Mouse (Mus musculus): ENCODE data around the gene Rspo4. TPM values are rescaled to one million over a fixed set of nuclear protein-coding genes. Genes with fewer than 3 reads are reported as not detected.

Rspo4 gene
- polyA plus RNA-seq, 1 experiment from 2014 or later, result 2.4 TPM

- Histone ChIP-seq H3K4me3 (no peak overlapping the region), H3K9me3 (no peaks in the 10 kb centered on the region), H3K9ac (no peak overlapping the region), H3K4me2 (no peak overlapping the region), H3K4me1 (peaks cover 54% of the 10 kb centered on the region), H3K27ac (no peak overlapping the region), H3K27me3 (no peaks in the 10 kb centered on the region), H3K36me3 (no peaks in the 10 kb centered on the region)
- 72% methylated on average over 5 of the region's 5 CpGs for WGBS
- no peak for ATAC-seq (ENCODE audit: insufficient number of reproducible peaks, insufficient read depth, low FRiP score, low TSS enrichment, low read depth)
Observed at GRCm38 (mm10) chr2:151914120-151914519, 71.4 kb downstream of the Rspo4 start.

GRCm38 (mm10) chr2:151915111-151915510, 72.4 kb downstream of the Rspo4 start:
- ATAC-seq (ENCODE audit: insufficient number of reproducible peaks, insufficient read depth, low FRiP score, low TSS enrichment, low read depth), result no peak
- H3K4me1 ChIP-seq, result peaks cover 55% of the 10 kb centered on the region
- no peak overlapping the region for H3K4me3 ChIP-seq
- H3K27me3 ChIP-seq, result no peaks in the 10 kb centered on the region
- H3K9me3 ChIP-seq, result no peaks in the 10 kb centered on the region
- no peak overlapping the region for H3K4me2 ChIP-seq
- H3K9ac ChIP-seq, result no peak overlapping the region
- H3K36me3 ChIP-seq, result no peaks in the 10 kb centered on the region
- WGBS, result 35% methylated on average over 2 of the region's 2 CpGs
- H3K27ac ChIP-seq, result no peak overlapping the region

GRCm38 (mm10) chr2:151916061-151916831, 73.5 kb downstream of the Rspo4 start:
- Histone ChIP-seq H3K27ac (peak overlapping the region; percentile 62; the same call in 1 of the 2 replicates), H3K9me3 (no peaks in the 10 kb centered on the region), H3K9ac (peak overlapping the region; percentile 55; the same call in 1 of the 2 replicates), H3K27me3 (no peaks in the 10 kb centered on the region), H3K4me2 (no peak overlapping the region), H3K4me1 (peaks cover 51% of the 10 kb centered on the region), H3K36me3 (no peaks in the 10 kb centered on the region), H3K4me3 (no peak overlapping the region)
- no peak for ATAC-seq (ENCODE audit: insufficient number of reproducible peaks, insufficient read depth, low FRiP score, low TSS enrichment, low read depth)
- 48% methylated on average over 13 of the region's 13 CpGs for WGBS

- peaks cover 51% of the 10 kb centered on the region for H3K4me1 ChIP-seq
Observed at GRCm38 (mm10) chr2:151919140-151919539, 76.4 kb downstream of the Rspo4 start.

GRCm38 (mm10) chr2:151921068-151921467, 78.3 kb downstream of the Rspo4 start:
- Histone ChIP-seq H3K9ac (no peak overlapping the region), H3K4me2 (no peak overlapping the region), H3K9me3 (no peaks in the 10 kb centered on the region), H3K27me3 (no peaks in the 10 kb centered on the region), H3K27ac (0 out of 2 replicates have a peak overlapping the region, but pooled peaks have one; percentile 28), H3K4me1 (peaks cover 41% of the 10 kb centered on the region), H3K36me3 (no peaks in the 10 kb centered on the region), H3K4me3 (no peak overlapping the region)
- ATAC-seq (ENCODE audit: insufficient number of reproducible peaks, insufficient read depth, low FRiP score, low TSS enrichment, low read depth), result no peak
- WGBS, result 36% methylated on average over 8 of the region's 8 CpGs

More at GRCm38 (mm10) chr2:151919140-151919539, 76.4 kb downstream of the Rspo4 start:
- Histone ChIP-seq H3K36me3 (no peaks in the 10 kb centered on the region), H3K4me3 (no peak overlapping the region), H3K9me3 (no peaks in the 10 kb centered on the region), H3K4me2 (no peak overlapping the region), H3K9ac (no peak overlapping the region), H3K27ac (no peak overlapping the region), H3K27me3 (no peaks in the 10 kb centered on the region)
- 43% methylated on average over 9 of the region's 9 CpGs for WGBS
- no peak for ATAC-seq (ENCODE audit: insufficient number of reproducible peaks, insufficient read depth, low FRiP score, low TSS enrichment, low read depth)

DNA sequence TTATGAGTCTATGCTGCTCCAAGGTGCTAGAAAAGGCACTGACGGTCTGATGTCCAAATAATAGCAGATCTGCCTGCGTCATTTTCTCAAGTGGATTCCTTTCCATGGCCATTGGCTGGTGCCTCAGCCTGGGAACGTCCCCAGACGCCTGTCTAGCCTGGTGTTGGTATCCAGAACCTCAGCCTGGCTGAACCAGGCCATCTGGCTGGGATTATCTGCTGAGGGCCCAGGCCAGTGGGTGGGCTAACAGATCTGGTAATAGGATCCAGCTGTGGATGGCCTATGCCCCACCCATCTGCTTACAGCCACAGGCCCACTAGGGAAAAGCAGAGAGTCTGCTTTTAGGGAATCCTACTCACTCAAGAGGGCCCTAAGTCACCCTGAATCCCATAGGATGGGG, 78.9 kb downstream of the Rspo4 start:
- Histone ChIP-seq H3K27me3 (no peaks in the 10 kb centered on the region), H3K4me1 (peaks cover 36% of the 10 kb centered on the region), H3K9me3 (no peaks in the 10 kb centered on the region), H3K36me3 (no peaks in the 10 kb centered on the region), H3K4me3 (no peak overlapping the region), H3K4me2 (no peak overlapping the region), H3K27ac (0 out of 2 replicates have a peak overlapping the region, but pooled peaks have one; percentile 28), H3K9ac (no peak overlapping the region)
- 0 out of 2 replicates have a peak, but pooled peaks have one; percentile 24 for ATAC-seq (ENCODE audit: insufficient number of reproducible peaks, insufficient read depth, low FRiP score, low TSS enrichment, low read depth)
- WGBS, result 13% methylated on average over 4 of the region's 4 CpGs

Other genes starting within 250 kb of the Rspo4 start
- 0.60 and 0.62 TPM in 2 replicates for gene Snph, start 210.3 kb upstream of the Rspo4 start, polyA plus RNA-seq (2015; fragmentation: Nextera tagmentation; extraction: Ambion mirVana)
- not detected in 2 replicates for gene Rad21l, start 174.4 kb upstream of the Rspo4 start, polyA plus RNA-seq (2015; fragmentation: Nextera tagmentation; extraction: Ambion mirVana)
- 3.1 and 4.3 TPM in 2 replicates for gene Tmem74b, start 140.9 kb upstream of the Rspo4 start, polyA plus RNA-seq (2015; fragmentation: Nextera tagmentation; extraction: Ambion mirVana)
- 40.9 and 46.3 TPM in 2 replicates for gene Psmf1, start 98.7 kb upstream of the Rspo4 start, polyA plus RNA-seq (2015; fragmentation: Nextera tagmentation; extraction: Ambion mirVana)
- gene Angpt4, start 68.3 kb downstream of the Rspo4 start, polyA plus RNA-seq (2015; fragmentation: Nextera tagmentation; extraction: Ambion mirVana), result 0.28 TPM in 1 of 2 replicates, not detected in the other
- 20.9 and 23.7 TPM in 2 replicates for gene Fam110a, start 137.3 kb downstream of the Rspo4 start, polyA plus RNA-seq (2015; fragmentation: Nextera tagmentation; extraction: Ambion mirVana)
- gene Slc52a3, start 153.6 kb downstream of the Rspo4 start, polyA plus RNA-seq (2015; fragmentation: Nextera tagmentation; extraction: Ambion mirVana), result 1.4 and 2.2 TPM in 2 replicates
- 0.12 and 0.17 TPM in 2 replicates for gene Scrt2, start 238.6 kb downstream of the Rspo4 start, polyA plus RNA-seq (2015; fragmentation: Nextera tagmentation; extraction: Ambion mirVana)